Mouse (Mus musculus) right cerebral cortex, adult 2 months (tissue): ENCODE data around the gene Pogz.
A peak's percentile ranks its signal among the peaks of the same experiment; 100 is the strongest.
"Not testable (repeated sequence)": the region's sequence is repeated elsewhere in the genome, so short reads cannot be mapped to it uniquely, and the experiment has no call there.

Experiments used
- DNase-seq, 2 experiments: peaks; one replicate each; pipeline ENCODE4 v3.0.0; 2021 to 2022; ENCODE audit warnings: low spot score in 2 of 2

Gene Pogz

GRCm38 (mm10) chr3:94915903-94916741 lies 78.8 kb downstream of the Pogz start:
- no peak for DNase-seq

- DNase-seq = peak; percentile 36 to 45
Measured at GRCm38 (mm10) chr3:94917816-94918361, 80.5 kb downstream of the Pogz start.

- DNase-seq = no peak
Measured at GRCm38 (mm10) chr3:94918845-94919244, 81.5 kb downstream of the Pogz start.

GRCm38 (mm10) chr3:94921104-94921503 lies 83.7 kb downstream of the Pogz start:
- no peak for DNase-seq

- DNase-seq = no peak
Measured at GRCm38 (mm10) chr3:94922333-94922732, 85.0 kb downstream of the Pogz start.

- no peak for DNase-seq
Measured at GRCm38 (mm10) chr3:94924688-94925087, 87.3 kb downstream of the Pogz start.

- not testable (repeated sequence) for DNase-seq
Measured at GRCm38 (mm10) chr3:94926301-94926736, 89.0 kb downstream of the Pogz start.

- DNase-seq = not testable (repeated sequence)
Measured at GRCm38 (mm10) chr3:94928979-94929378, 91.6 kb downstream of the Pogz start.

GRCm38 (mm10) chr3:94930386-94931266 lies 93.3 kb downstream of the Pogz start:
- not testable (repeated sequence) for DNase-seq

- DNase-seq = not testable (repeated sequence)
Measured at GRCm38 (mm10) chr3:94931427-94932082, 94.2 kb downstream of the Pogz start.
